Mouse (Mus musculus) heart, embryonic 13.5 days (tissue): ENCODE results near the gene Mill2. TPM values are rescaled to one million over a fixed set of nuclear protein-coding genes. Genes with fewer than 3 reads are reported as not detected.
"Not testable (repeated sequence)": the region's sequence is repeated elsewhere in the genome, so short reads cannot be mapped to it uniquely, and the experiment has no call there.

ENCODE experiments used
- ATAC-seq: fragments of 200-750 bp; cut with Nextera tagmentation; 2 replicates; pipeline ENCODE4 v1.8.0; 2017; ENCODE audit warnings: moderate TSS enrichment; ENCODE audit not compliant: insufficient number of reproducible peaks, low FRiP score, low TSS enrichment; ENCODE audit errors: extremely low read depth
- H3K27ac ChIP-seq: fragments of 300-500 bp; sonication (generic); replicated peaks from 2 replicates; pipeline ENCODE4 v1.5.1; 2015; ENCODE audit warnings: moderate library complexity, mild to moderate bottlenecking, inconsistent platforms
- H3K27me3 ChIP-seq: fragments of 300-500 bp; sonication (generic); replicated peaks from 2 replicates; pipeline ENCODE4 v1.6.1; 2015; ENCODE audit warnings: mild to moderate bottlenecking, inconsistent platforms
- H3K36me3 ChIP-seq: fragments of 300-500 bp; sonication (generic); 2 replicates; pipeline ENCODE4 v1.6.1; 2015; ENCODE audit warnings: mild to moderate bottlenecking, inconsistent platforms
- H3K4me1 ChIP-seq: fragments of 300-500 bp; sonication (generic); 2 replicates; pipeline ENCODE4 v1.6.1; 2015; ENCODE audit warnings: inconsistent platforms
- H3K4me2 ChIP-seq: fragments of 300-500 bp; sonication (generic); 2 replicates; pipeline ENCODE4 v1.6.1; 2015; ENCODE audit warnings: inconsistent platforms, mild to moderate bottlenecking, moderate library complexity
- H3K4me3 ChIP-seq: fragments of 300-500 bp; sonication (generic); 2 replicates; pipeline ENCODE4 v1.5.1; 2015; ENCODE audit warnings: moderate library complexity, mild to moderate bottlenecking, inconsistent platforms
- H3K9ac ChIP-seq: fragments of 300-500 bp; sonication (generic); 2 replicates; pipeline ENCODE4 v1.6.1; 2015; ENCODE audit warnings: inconsistent platforms, mild to moderate bottlenecking, moderate library complexity
- H3K9me3 ChIP-seq: fragments of 300-500 bp; sonication (generic); 2 replicates; pipeline ENCODE4 v1.6.1; 2016; ENCODE audit warnings: inconsistent platforms
- WGBS: fragments of 180-500 bp; shearing (Covaris S2); methylation state at CpG from one replicate; pipeline ENCODE4 v1.1.7; 2015; ENCODE audit warnings: mixed read lengths; 5-methylcytosine and 5-hydroxymethylcytosine counted together
- polyA plus RNA-seq: library from polyadenylated mRNA; unstranded; fragments of >200 nt; fragmentation: Nextera tagmentation; extraction: Ambion mirVana; gene quantifications from 2 replicates; pipeline ENCODE4 v1.2.1, GENCODE M21; 2015

Gene Mill2
- polyA plus RNA-seq, result 0.16 and 0.18 TPM in 2 replicates

DNA sequence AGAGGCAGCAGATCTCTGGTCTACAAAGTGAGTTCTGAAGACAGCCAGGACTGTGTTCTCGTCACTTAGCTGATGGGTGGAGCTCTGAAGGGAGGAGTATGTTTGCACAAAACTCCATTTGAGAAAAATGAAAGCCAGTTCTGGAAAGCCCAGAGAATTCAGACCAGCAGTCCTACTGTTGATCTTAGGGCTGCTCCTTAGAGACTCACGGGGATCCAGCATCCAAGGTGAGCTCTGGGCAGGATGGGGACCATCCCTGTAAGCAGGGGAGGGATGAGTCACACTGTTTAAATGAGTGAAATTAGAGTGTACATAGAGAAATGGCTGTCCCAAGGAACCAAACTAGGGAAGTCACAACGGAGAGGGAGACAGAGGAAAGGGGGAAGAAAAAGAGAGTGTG is at the start of gene Mill2:
Gene Mill2 (plus strand): TSS at position 102 of the 400 bp plus-strand sequence.
- Histone ChIP-seq H3K36me3 (no peaks in the 10 kb centered on the region), H3K9me3 (no peaks in the 10 kb centered on the region), H3K4me2 (peak within 1 kb of the TSS; percentile 77), H3K27me3 (no peaks in the 10 kb centered on the region), H3K4me1 (peaks cover 12% of the 10 kb centered on the region; the same call in 1 of the 2 replicates), H3K4me3 (peak within 1 kb of the TSS; percentile 55), H3K27ac (peak within 1 kb of the TSS; percentile 68), H3K9ac (peak within 1 kb of the TSS; percentile 77)
- no peak for ATAC-seq
- WGBS, result 13% methylated on average over 3 of the region's 3 CpGs

DNA sequence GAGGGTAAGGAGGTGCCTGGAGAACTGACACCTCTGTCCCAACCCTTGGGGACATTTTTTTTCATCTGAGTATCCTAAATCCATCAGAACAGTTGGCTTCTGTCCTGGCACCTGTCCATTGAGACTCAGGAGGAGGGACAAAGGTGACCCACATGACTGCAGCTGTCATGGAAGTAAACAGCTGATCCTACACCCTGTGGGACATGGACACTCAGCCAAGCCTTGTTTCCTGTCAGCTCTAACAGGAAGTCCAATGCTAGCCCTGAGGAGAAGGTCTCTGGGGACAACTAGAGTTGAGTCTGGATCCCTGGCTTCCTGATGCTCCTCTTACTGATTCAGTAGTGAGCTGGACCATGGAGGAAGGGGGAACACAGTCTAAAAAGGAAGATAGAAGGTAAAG is 49.1 kb upstream of the Mill2 start:
- H3K4me2 ChIP-seq, H3K27ac ChIP-seq, H3K9me3 ChIP-seq, H3K9ac ChIP-seq, H3K27me3 ChIP-seq, H3K36me3 ChIP-seq, H3K4me1 ChIP-seq, H3K4me3 ChIP-seq, ATAC-seq: not testable (repeated sequence)

DNA sequence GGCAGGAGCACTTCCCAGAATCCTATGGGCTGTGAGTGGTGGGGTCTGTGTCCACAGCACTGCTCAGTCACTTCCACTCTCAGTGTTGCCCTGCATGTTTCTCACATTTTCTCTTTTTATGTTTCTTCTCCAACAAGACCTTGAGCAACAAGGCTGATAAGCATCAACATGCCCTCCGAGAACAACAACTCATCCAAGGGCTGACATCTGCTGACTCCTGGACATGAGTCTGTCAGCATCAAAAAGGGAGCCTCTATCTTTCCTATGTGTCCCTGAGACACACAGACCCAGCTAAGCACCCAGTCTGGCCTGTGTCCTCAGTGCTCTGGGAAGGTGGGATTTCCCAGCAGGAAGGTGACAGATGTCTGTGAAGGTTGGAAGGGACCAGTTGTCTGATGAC is 41.3 kb upstream of the Mill2 start, which contains the start of gene Psg19:
Gene Psg19 (minus strand): TSS at position 101 of the 400 bp plus-strand sequence.
- H3K27me3 ChIP-seq, result no peaks in the 10 kb centered on the region
- H3K27ac ChIP-seq, result no peak within 1 kb of the TSS
- no peak within 1 kb of the TSS for H3K4me3 ChIP-seq
- H3K9ac ChIP-seq, result no peak within 1 kb of the TSS
- H3K4me2 ChIP-seq, result no peak within 1 kb of the TSS
- H3K9me3 ChIP-seq, result no peaks in the 10 kb centered on the region
- no peak for ATAC-seq
- no peaks in the 10 kb centered on the region for H3K36me3 ChIP-seq
- WGBS, result 68% methylated on average over 1 of the region's 1 CpGs
- no peaks in the 10 kb centered on the region for H3K4me1 ChIP-seq

DNA sequence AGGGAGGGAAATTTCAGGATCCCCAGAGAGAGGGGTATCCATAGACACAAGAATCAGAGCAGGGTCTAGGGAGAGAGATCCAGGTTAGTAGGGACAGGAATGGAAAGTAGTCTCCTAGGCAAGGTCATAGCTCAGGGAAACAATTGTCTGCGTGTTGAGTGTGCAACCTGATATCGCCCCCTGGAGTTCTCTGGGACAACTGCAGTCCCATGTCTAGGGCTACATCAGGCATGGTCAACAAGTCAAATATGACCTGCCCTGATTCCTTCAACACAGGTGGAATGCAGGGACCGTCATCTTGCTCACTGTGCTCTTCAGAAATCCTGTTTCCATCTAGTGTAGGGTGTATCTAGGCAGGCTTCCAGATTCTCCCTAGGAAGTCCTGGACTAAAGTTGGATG is 40.6 kb upstream of the Mill2 start:
- 42% methylated on average over 3 of the region's 3 CpGs for WGBS
- no peak overlapping the region for H3K4me3 ChIP-seq
- no peaks in the 10 kb centered on the region for H3K4me1 ChIP-seq
- H3K27ac ChIP-seq, result no peak overlapping the region
- H3K36me3 ChIP-seq, result no peaks in the 10 kb centered on the region
- H3K4me2 ChIP-seq, result no peak overlapping the region
- no peaks in the 10 kb centered on the region for H3K27me3 ChIP-seq
- ATAC-seq, result no peak
- no peak overlapping the region for H3K9ac ChIP-seq
- H3K9me3 ChIP-seq, result no peaks in the 10 kb centered on the region

DNA sequence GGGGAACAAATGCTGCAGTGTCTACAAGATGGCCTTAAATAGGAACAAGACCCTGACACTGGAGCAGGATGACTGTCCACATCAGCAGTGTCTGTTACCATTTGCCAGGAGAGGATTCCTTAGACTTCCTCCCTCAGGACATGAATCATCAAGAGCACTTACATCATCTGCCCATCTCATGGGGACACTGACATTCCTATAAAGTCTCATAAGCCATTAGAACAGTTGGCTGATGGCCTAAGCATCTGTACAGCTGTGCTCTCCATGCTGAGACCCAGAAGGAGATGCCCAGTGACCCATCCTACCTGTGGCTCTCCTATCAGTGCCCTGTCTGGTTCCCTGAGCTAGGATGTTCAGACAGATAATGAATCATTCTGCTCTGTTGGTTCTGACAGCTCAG is 36.2 kb upstream of the Mill2 start:
- Histone ChIP-seq H3K4me2 (no peak overlapping the region), H3K27me3 (no peaks in the 10 kb centered on the region), H3K36me3 (no peaks in the 10 kb centered on the region), H3K27ac (no peak overlapping the region), H3K9me3 (no peaks in the 10 kb centered on the region), H3K4me1 (no peaks in the 10 kb centered on the region), H3K4me3 (no peak overlapping the region), H3K9ac (no peak overlapping the region)
- ATAC-seq, result no peak

DNA sequence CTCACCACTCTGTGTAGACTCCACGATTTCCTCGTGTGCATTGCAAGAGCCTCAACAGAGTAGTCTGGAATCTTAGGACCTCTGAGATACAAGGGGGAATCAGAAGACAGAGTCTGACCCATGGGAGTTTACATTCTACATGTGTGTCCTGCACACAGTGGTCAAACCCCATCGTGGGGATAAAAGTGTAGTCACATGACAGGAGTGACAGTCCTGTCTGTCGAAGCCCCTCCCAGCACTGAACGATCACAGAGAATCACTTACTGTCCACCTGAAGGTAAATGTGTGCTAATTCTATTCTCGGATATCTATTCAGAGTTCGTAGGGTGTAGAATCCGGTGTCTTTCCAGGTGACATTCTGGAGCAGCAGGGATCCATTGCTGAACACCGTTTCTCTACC is 21.5 kb upstream of the Mill2 start:
- Histone ChIP-seq H3K27ac (no peak overlapping the region), H3K27me3 (no peaks in the 10 kb centered on the region; the same call in 1 of the 2 replicates), H3K9ac (no peak overlapping the region), H3K4me3 (no peak overlapping the region), H3K9me3 (no peaks in the 10 kb centered on the region), H3K36me3 (no peaks in the 10 kb centered on the region), H3K4me2 (no peak overlapping the region), H3K4me1 (no peaks in the 10 kb centered on the region)
- ATAC-seq, result no peak
- 66% methylated on average over 9 of the region's 9 CpGs for WGBS

DNA sequence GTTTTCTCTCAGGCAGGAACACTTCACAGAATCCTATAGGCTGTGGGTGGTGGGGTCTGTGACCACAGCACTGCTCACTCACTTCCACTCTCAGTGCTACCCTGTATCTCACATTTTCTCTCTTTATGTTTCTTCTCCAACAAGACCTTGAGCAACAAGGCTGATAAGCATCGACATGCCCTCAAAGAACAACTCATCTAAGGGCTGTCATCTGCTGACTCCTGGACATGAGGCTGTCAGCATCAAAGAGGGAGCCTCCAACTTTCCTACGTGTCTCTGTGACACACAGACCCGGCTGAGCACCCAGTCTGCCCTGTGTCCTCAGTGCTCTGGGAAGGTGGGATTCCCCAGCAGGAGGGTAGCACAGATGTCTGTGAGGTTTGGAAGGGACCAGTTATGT is 18.3 kb upstream of the Mill2 start, which contains the start of gene Psg17:
Gene Psg17 (minus strand): TSS at position 101 of the 400 bp plus-strand sequence.
- 49% methylated on average over 3 of the region's 3 CpGs for WGBS
- no peaks in the 10 kb centered on the region; the same call in 1 of the 2 replicates for H3K27me3 ChIP-seq
- H3K4me3 ChIP-seq, result no peak within 1 kb of the TSS
- no peaks in the 10 kb centered on the region for H3K9me3 ChIP-seq
- ATAC-seq, result no peak
- no peak within 1 kb of the TSS for H3K9ac ChIP-seq
- H3K4me1 ChIP-seq, result no peaks in the 10 kb centered on the region
- H3K27ac ChIP-seq, result no peak within 1 kb of the TSS
- no peaks in the 10 kb centered on the region for H3K36me3 ChIP-seq
- H3K4me2 ChIP-seq, result no peak within 1 kb of the TSS

DNA sequence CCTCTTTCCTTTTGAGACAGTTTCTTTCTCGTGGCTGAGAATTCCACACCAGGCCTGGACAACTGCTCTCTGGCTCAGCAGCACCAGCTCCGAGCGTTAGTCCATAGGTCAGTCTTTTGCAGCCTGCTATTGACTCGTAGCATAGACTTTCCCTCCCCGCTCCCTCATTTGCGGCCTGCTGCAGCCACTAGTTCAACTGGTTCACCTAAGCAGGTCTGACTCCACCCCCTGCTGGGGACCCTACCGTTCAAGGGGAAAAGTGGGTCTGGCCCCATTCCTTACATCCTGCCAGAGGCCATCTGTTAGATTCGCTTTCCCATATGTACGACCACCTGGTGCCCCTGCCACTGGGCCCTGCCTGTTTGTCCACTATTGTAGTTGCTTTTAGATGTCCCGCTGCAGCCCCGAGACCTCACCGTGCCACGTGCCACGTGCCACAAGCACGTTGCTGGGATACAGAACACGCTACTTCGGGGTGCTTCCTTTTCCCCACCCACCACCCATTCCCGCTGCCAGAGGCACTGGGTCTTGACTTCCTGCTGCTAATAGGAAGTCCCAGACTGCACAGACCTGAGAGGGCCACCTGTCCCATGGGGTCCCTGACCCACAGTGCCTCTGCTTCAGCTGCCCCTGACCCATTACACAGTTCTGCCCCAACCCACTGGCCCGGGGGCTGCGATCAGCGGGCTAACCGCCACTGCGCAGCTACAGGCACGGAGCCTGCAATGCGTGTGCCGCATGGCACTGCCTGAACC is 11.8 kb upstream of the Mill2 start:
- no peak overlapping the region for H3K4me2 ChIP-seq
- H3K27me3 ChIP-seq, result peaks cover 3% of the 10 kb centered on the region; the same call in 1 of the 2 replicates
- H3K4me3 ChIP-seq, result no peak overlapping the region
- no peak overlapping the region for H3K27ac ChIP-seq
- 49% methylated on average over 26 of the region's 26 CpGs for WGBS
- H3K4me1 ChIP-seq, result no peaks in the 10 kb centered on the region
- H3K9ac ChIP-seq, result no peak overlapping the region
- H3K9me3 ChIP-seq, result no peaks in the 10 kb centered on the region
- H3K36me3 ChIP-seq, result no peaks in the 10 kb centered on the region
- no peak for ATAC-seq

DNA sequence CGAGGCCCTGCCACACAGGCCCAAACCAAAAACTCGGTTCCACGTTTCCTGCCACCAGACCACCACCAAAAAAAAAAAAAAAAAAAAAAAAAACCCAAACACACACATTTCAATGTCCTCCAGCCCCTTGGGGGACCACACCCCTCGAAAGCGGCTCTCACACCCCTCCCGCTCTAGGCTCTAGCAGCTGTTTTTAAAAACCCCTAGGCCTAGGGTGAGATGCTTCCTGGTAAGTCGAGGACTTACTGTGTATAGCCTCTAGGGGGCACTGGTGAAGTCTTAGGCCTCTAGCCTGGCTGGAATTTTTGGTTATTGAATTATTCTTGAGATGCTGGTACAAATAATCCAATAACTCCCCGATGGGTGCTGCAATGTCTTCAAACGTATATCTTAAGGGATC is 11.2 kb upstream of the Mill2 start:
- H3K4me2 ChIP-seq, result no peak overlapping the region
- no peaks in the 10 kb centered on the region for H3K36me3 ChIP-seq
- no peaks in the 10 kb centered on the region for H3K4me1 ChIP-seq
- H3K27ac ChIP-seq, result no peak overlapping the region
- 40% methylated on average over 9 of the region's 9 CpGs for WGBS
- H3K27me3 ChIP-seq, result peaks cover 3% of the 10 kb centered on the region; the same call in 1 of the 2 replicates
- H3K9ac ChIP-seq, result no peak overlapping the region
- H3K4me3 ChIP-seq, result no peak overlapping the region
- ATAC-seq, result no peak
- H3K9me3 ChIP-seq, result 0 out of 2 replicates have a peak, but pooled peaks cover 2% of the 10 kb centered on the region

DNA sequence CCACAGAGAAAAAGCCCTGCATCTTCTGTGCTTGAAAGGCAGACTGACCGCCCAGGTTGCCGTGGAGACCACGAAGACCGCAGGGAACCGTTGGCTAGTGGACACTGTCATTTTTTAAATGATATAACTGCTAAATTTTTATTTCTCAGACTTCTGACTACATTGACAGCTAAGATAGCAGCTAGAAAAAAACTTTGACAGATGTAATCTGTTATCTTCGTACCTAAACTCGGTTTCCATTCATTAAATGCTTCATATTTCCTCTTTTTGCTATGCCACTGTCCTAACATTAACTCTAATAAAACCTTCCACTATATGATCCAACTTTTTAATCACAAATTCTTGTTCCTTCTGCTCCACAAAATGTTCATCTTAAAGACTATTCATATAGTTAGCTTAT is 10.2 kb upstream of the Mill2 start:
- H3K36me3 ChIP-seq, result no peaks in the 10 kb centered on the region
- no peak overlapping the region for H3K4me2 ChIP-seq
- H3K9me3 ChIP-seq, result 0 out of 2 replicates have a peak, but pooled peaks cover 3% of the 10 kb centered on the region
- 80% methylated on average over 7 of the region's 7 CpGs for WGBS
- no peak for ATAC-seq
- peaks cover 3% of the 10 kb centered on the region; the same call in 1 of the 2 replicates for H3K27me3 ChIP-seq
- H3K27ac ChIP-seq, result no peak overlapping the region
- H3K9ac ChIP-seq, result no peak overlapping the region
- no peaks in the 10 kb centered on the region for H3K4me1 ChIP-seq
- no peak overlapping the region for H3K4me3 ChIP-seq

DNA sequence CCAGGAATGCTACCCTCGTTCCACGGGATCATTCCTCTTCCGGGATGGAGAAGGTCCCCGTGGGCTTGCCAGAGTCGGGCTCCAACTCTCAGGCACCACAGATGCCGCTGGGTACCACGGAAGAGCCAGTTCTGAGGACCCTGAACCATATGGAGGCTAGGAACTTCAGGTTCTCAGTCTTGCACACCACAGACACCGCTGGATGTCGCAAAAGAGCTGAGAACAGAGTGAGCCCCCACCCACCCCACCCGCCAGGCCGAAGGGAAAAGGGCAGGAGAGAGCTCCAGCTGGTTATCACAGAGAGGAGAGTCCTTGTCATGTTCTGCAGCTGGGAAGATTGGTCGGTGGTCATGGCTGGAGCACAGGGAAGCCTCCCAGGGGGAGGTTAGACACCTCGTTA is 7.5 kb upstream of the Mill2 start:
- Histone ChIP-seq H3K4me1 (no peaks in the 10 kb centered on the region), H3K4me3 (no peak overlapping the region), H3K4me2 (no peak overlapping the region), H3K9me3 (0 out of 2 replicates have a peak, but pooled peaks cover 3% of the 10 kb centered on the region), H3K36me3 (no peaks in the 10 kb centered on the region), H3K9ac (no peak overlapping the region), H3K27me3 (peaks cover 3% of the 10 kb centered on the region; the same call in 1 of the 2 replicates), H3K27ac (no peak overlapping the region)
- 32% methylated on average over 13 of the region's 13 CpGs for WGBS
- ATAC-seq, result no peak
